8 mouse cellular contexts compared by ENCODE assay signal in the genomic region with DNA sequence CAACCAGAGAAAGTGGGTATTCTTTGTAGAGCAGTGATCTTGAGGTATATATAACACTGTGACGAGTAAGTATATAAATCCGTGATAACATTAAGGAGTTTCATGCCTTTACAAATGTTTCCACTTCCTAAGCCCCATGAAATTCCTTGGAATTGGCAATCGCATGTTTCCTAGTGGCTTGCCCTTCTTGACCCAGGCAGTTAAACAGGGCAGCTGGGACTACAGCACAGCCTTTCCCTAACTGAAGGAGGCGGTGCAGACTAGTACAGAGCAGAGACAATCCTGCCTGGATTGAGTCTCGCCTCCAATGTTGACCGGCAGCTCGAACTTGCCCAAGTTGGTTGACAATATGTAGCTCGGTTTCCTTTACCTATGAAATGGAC. TPM values are rescaled to one million over a fixed set of nuclear protein-coding genes. Genes with fewer than 3 reads are reported as not detected.
DNase-seq lines count a peak whose midpoint lies in the region; ATAC-seq and TF ChIP-seq lines count a peak whose summit lies in the region.

No protein-coding gene starts in this region.

- H3K4me3 ChIP-seq in embryonic fibroblast, embryonic 13.5 days (ENCODE audit: insufficient read depth, low read length): peak overlapping the region; percentile 77
- peak overlapping the region; percentile 81 for H3K4me3 ChIP-seq in limb, embryonic 13.5 days
- H3K4me3 ChIP-seq in midbrain, embryonic 13.5 days (replicated peaks): peak overlapping the region; percentile 80

- ATAC-seq in limb, embryonic 13.5 days (ENCODE audit: low FRiP score, low read depth): peak; percentile 51
- ATAC-seq in midbrain, embryonic 13.5 days: peak; percentile 63

- H3K9me3 ChIP-seq in limb, embryonic 13.5 days: no peaks in the 10 kb centered on the region
- no peaks in the 10 kb centered on the region for H3K9me3 ChIP-seq in midbrain, embryonic 13.5 days

- H3K27ac ChIP-seq in embryonic fibroblast, embryonic 13.5 days (ENCODE audit: insufficient read depth, low read length): peak overlapping the region; percentile 80
- H3K27ac ChIP-seq in limb, embryonic 13.5 days: peak overlapping the region; percentile 93
- H3K27ac ChIP-seq in midbrain, embryonic 13.5 days: peak overlapping the region; percentile 95

- H3K4me2 ChIP-seq in limb, embryonic 13.5 days (replicated peaks): peak overlapping the region; percentile 80
- H3K4me2 ChIP-seq in midbrain, embryonic 13.5 days (replicated peaks): peak overlapping the region; percentile 81

- peak overlapping the region; percentile 73 for H3K9ac ChIP-seq in limb, embryonic 13.5 days
- H3K9ac ChIP-seq in midbrain, embryonic 13.5 days (replicated peaks): peak overlapping the region; percentile 88

- peak; percentile 22 to 23 for DNase-seq in left cerebral cortex, postnatal 14 days (ENCODE audit: low spot score in 2 of 2)
- no peak for DNase-seq in left cerebral cortex, adult 9 months (ENCODE audit: low spot score in 2 of 2)
- peak; percentile 69 for DNase-seq in adrenal gland, postnatal 14 days
- peak; percentile 45 for DNase-seq in heart, postnatal 4 days
- DNase-seq in thymus, postnatal 36 days: peak; percentile 21 to 36

- no peak for TF ChIP-seq POLR2A in embryonic fibroblast, embryonic 13.5 days (IDR thresholded peaks at IDR 0.05; ENCODE audit: low read depth, low read length)

- peaks cover 10% of the 10 kb centered on the region for H3K4me1 ChIP-seq in embryonic fibroblast, embryonic 13.5 days (ENCODE audit: control insufficient read depth, insufficient read depth, low read length)
- peaks cover 41% of the 10 kb centered on the region for H3K4me1 ChIP-seq in limb, embryonic 13.5 days
- peaks cover 39% of the 10 kb centered on the region for H3K4me1 ChIP-seq in midbrain, embryonic 13.5 days (replicated peaks)

- peaks cover 16% of the 10 kb centered on the region for H3K36me3 ChIP-seq in limb, embryonic 13.5 days
- peaks cover 8% of the 10 kb centered on the region for H3K36me3 ChIP-seq in midbrain, embryonic 13.5 days

- WGBS in limb, embryonic 13.5 days: under 1% methylated on average over 8 of the region's 8 CpGs
- WGBS in midbrain, embryonic 13.5 days: under 1% methylated on average over 8 of the region's 8 CpGs

- H3K27me3 ChIP-seq in limb, embryonic 13.5 days: no peaks in the 10 kb centered on the region
- H3K27me3 ChIP-seq in midbrain, embryonic 13.5 days: no peaks in the 10 kb centered on the region

- intact Hi-C loops in left cerebral cortex, postnatal 14 days (cut with DNase I): no loop called here

- peak; percentile 16; the same call in 1 of the 2 replicates for TF ChIP-seq CTCF in embryonic fibroblast, embryonic 13.5 days (IDR thresholded peaks at IDR 0.05; ENCODE audit: borderline replicate concordance, insufficient read depth, low read length)

RNA-seq across cellular contexts. Expression of gene Eid3, which starts 6.9 kb away (rescaled TPM):
- total RNA-seq in left cerebral cortex, postnatal 14 days (2021): 1 to 10 TPM; 1.1 to 2.2 TPM
- 2.3 and 3.0 TPM in 2 replicates for total RNA-seq in adrenal gland, postnatal 14 days (2021)
- polyA plus RNA-seq in embryonic fibroblast, embryonic 13.5 days (2011; ENCODE audit: insufficient read length, low read depth, missing spikeins): 4.1 and 4.4 TPM in 2 replicates
- 1 to 10 TPM; 2.0 to 2.5 TPM for total RNA-seq in heart, postnatal 4 days (2021)
- polyA plus RNA-seq in limb, embryonic 13.5 days (2015; fragmentation: Nextera tagmentation; extraction: Ambion mirVana): 0.49 and 0.51 TPM in 2 replicates
- polyA plus RNA-seq in midbrain, embryonic 13.5 days (2015; fragmentation: Nextera tagmentation; extraction: Ambion mirVana): 0.47 and 0.55 TPM in 2 replicates

RNA-seq across cellular contexts. Expression of gene Txnrd1, which starts 25.8 kb away (rescaled TPM):
- 10 to 100 TPM; 45.6 to 48.6 TPM for total RNA-seq in left cerebral cortex, postnatal 14 days (2021)
- 106 and 115 TPM in 2 replicates for total RNA-seq in adrenal gland, postnatal 14 days (2021)
- polyA plus RNA-seq in embryonic fibroblast, embryonic 13.5 days (2011; ENCODE audit: insufficient read length, low read depth, missing spikeins): 151 and 179 TPM in 2 replicates
- 10 to 100 TPM; 51.8 to 60.5 TPM for total RNA-seq in heart, postnatal 4 days (2021)
- 105 and 116 TPM in 2 replicates for polyA plus RNA-seq in limb, embryonic 13.5 days (2015; fragmentation: Nextera tagmentation; extraction: Ambion mirVana)
- 133 and 141 TPM in 2 replicates for polyA plus RNA-seq in midbrain, embryonic 13.5 days (2015; fragmentation: Nextera tagmentation; extraction: Ambion mirVana)

Comparison
In these comparisons a context has a peak if more than half of its experiments do, and no peak if none do; other contexts are left out.
1. DNase-seq: peak in left cerebral cortex, postnatal 14 days (2 of 2), adrenal gland, postnatal 14 days (single experiment), heart, postnatal 4 days (single experiment) and thymus, postnatal 36 days (2 of 2); none in left cerebral cortex, adult 9 months (0 of 2).
2. Peak in every context shown above with its lines, with median percentiles within 50 percentile points of each other: H3K27ac ChIP-seq and H3K4me3 ChIP-seq.